ENCODE assay signal across 8 mouse cellular contexts in genomic region chr5:37029326-37029905, GRCm38 (mm10). TPM values are rescaled to one million over a fixed set of nuclear protein-coding genes. Genes with fewer than 3 reads are reported as not detected.
DNase-seq lines count a peak whose midpoint lies in the region; ATAC-seq and TF ChIP-seq lines count a peak whose summit lies in the region.

No protein-coding gene starts in this region.

- no peak for ATAC-seq in kidney, postnatal 0 days (replicated peaks; ENCODE audit: low FRiP score, low read depth)
- ATAC-seq in forebrain, embryonic 15.5 days (replicated peaks) = no peak
- ATAC-seq in midbrain, embryonic 13.5 days = peak; percentile 1; the same call in 1 of the 2 replicates

- no peak for TF ChIP-seq CTCF in kidney, postnatal 0 days (IDR thresholded peaks at IDR 0.05; ENCODE audit: low read depth)

- intact Hi-C loops in gastrocnemius, postnatal 14 days (cut with DNase I; ENCODE audit: low total_unique reads) = no loop called here

- peak; percentile 6 for DNase-seq in kidney, postnatal 0 days (ENCODE audit: low spot score)
- no peak for DNase-seq in kidney, postnatal 10 days
- peak; percentile 17 to 40 for DNase-seq in adrenal gland, postnatal 36 days
- no peak for DNase-seq in gastrocnemius, postnatal 14 days
- no peak for DNase-seq in spleen, postnatal 14 days (ENCODE audit: low spot score in 2 of 2)
- no peak for DNase-seq in yolk sac, embryonic 10.5 days (ENCODE audit: low spot score)

- H3K4me1 ChIP-seq in kidney, postnatal 0 days (replicated peaks; ENCODE audit: insufficient read depth, low read length) = peaks cover 14% of the 10 kb centered on the region; the same call in 1 of the 2 replicates
- peaks cover 29% of the 10 kb centered on the region for H3K4me1 ChIP-seq in forebrain, embryonic 15.5 days
- H3K4me1 ChIP-seq in midbrain, embryonic 13.5 days (replicated peaks) = peaks cover 26% of the 10 kb centered on the region

- no peaks in the 10 kb centered on the region for H3K36me3 ChIP-seq in kidney, postnatal 0 days (ENCODE audit: insufficient read depth, low read length)
- no peaks in the 10 kb centered on the region for H3K36me3 ChIP-seq in forebrain, embryonic 15.5 days
- no peaks in the 10 kb centered on the region for H3K36me3 ChIP-seq in midbrain, embryonic 13.5 days

- under 1% methylated on average over 17 of the region's 17 CpGs for WGBS in kidney, postnatal 0 days
- under 1% methylated on average over 17 of the region's 17 CpGs for WGBS in forebrain, embryonic 15.5 days
- WGBS in midbrain, embryonic 13.5 days = 1% methylated on average over 17 of the region's 17 CpGs

- H3K4me3 ChIP-seq in kidney, postnatal 0 days (replicated peaks; ENCODE audit: low read depth, low read length) = peak overlapping the region; percentile 50; the same call in 1 of the 2 replicates
- peak overlapping the region; percentile 83 for H3K4me3 ChIP-seq in forebrain, embryonic 15.5 days
- peak overlapping the region; percentile 75 for H3K4me3 ChIP-seq in midbrain, embryonic 13.5 days (replicated peaks)

- peaks cover 40% of the 10 kb centered on the region for H3K27me3 ChIP-seq in kidney, postnatal 0 days (ENCODE audit: insufficient read depth, low read length)
- peaks cover 24% of the 10 kb centered on the region for H3K27me3 ChIP-seq in forebrain, embryonic 15.5 days
- H3K27me3 ChIP-seq in midbrain, embryonic 13.5 days = peaks cover 62% of the 10 kb centered on the region

- H3K4me2 ChIP-seq in kidney, postnatal 0 days (ENCODE audit: low read length) = peak overlapping the region; percentile 97
- H3K4me2 ChIP-seq in forebrain, embryonic 15.5 days (replicated peaks) = peak overlapping the region; percentile 84
- H3K4me2 ChIP-seq in midbrain, embryonic 13.5 days (replicated peaks) = peak overlapping the region; percentile 96

- H3K9me3 ChIP-seq in kidney, postnatal 0 days (replicated peaks; ENCODE audit: low read length) = no peaks in the 10 kb centered on the region
- no peaks in the 10 kb centered on the region for H3K9me3 ChIP-seq in forebrain, embryonic 15.5 days
- no peaks in the 10 kb centered on the region for H3K9me3 ChIP-seq in midbrain, embryonic 13.5 days

- H3K9ac ChIP-seq in kidney, postnatal 0 days (ENCODE audit: low read depth, low read length) = no peak overlapping the region
- peak overlapping the region; percentile 78 for H3K9ac ChIP-seq in forebrain, embryonic 15.5 days (replicated peaks)
- H3K9ac ChIP-seq in midbrain, embryonic 13.5 days (replicated peaks) = peak overlapping the region; percentile 84

- no peak overlapping the region for H3K27ac ChIP-seq in kidney, postnatal 0 days
- peak overlapping the region; percentile 76 for H3K27ac ChIP-seq in forebrain, embryonic 15.5 days (replicated peaks)
- H3K27ac ChIP-seq in midbrain, embryonic 13.5 days = peak overlapping the region; percentile 74; the same call in 1 of the 2 replicates

RNA-seq across cellular contexts. Expression of gene Wfs1, which starts 40.4 kb away (rescaled TPM):
- polyA plus RNA-seq in kidney, postnatal 0 days (2015; fragmentation: Nextera tagmentation; extraction: Ambion mirVana) = 14.2 and 14.8 TPM in 2 replicates
- 10 to 100 TPM; 29.2 to 74.8 TPM for total RNA-seq in adrenal gland, postnatal 36 days (2021)
- polyA plus RNA-seq in forebrain, embryonic 15.5 days (2015; fragmentation: Nextera tagmentation; extraction: Ambion mirVana) = 5.3 and 6.1 TPM in 2 replicates
- 6.3 and 6.5 TPM in 2 replicates for polyA plus RNA-seq in midbrain, embryonic 13.5 days (2015; fragmentation: Nextera tagmentation; extraction: Ambion mirVana)
- total RNA-seq in gastrocnemius, postnatal 14 days (2021) = 10 to 100 TPM; 36.3 to 45.9 TPM

RNA-seq across cellular contexts. Expression of gene Gm1043, which starts 55.8 kb away (rescaled TPM):
- not detected in 2 replicates for polyA plus RNA-seq in kidney, postnatal 0 days (2015; fragmentation: Nextera tagmentation; extraction: Ambion mirVana)
- under 1 TPM; 0.13 to 0.70 TPM for total RNA-seq in adrenal gland, postnatal 36 days (2021)
- 2.3 and 2.6 TPM in 2 replicates for polyA plus RNA-seq in forebrain, embryonic 15.5 days (2015; fragmentation: Nextera tagmentation; extraction: Ambion mirVana)
- polyA plus RNA-seq in midbrain, embryonic 13.5 days (2015; fragmentation: Nextera tagmentation; extraction: Ambion mirVana) = 1.1 and 1.3 TPM in 2 replicates
- not detected for total RNA-seq in gastrocnemius, postnatal 14 days (2021)

Comparison
In these comparisons a context has a peak if more than half of its experiments do, and no peak if none do; other contexts are left out.
1. DNase-seq: peak in kidney, postnatal 0 days (single experiment) and adrenal gland, postnatal 36 days (2 of 2); none in kidney, postnatal 10 days (single experiment), gastrocnemius, postnatal 14 days (single experiment), spleen, postnatal 14 days (0 of 2) and yolk sac, embryonic 10.5 days (single experiment).
2. Peak in every context shown above with its lines, with median percentiles within 50 percentile points of each other: H3K4me2 ChIP-seq and H3K4me3 ChIP-seq.